Mouse (Mus musculus) inflammation-experienced regulatory T-cells, adult 6 months (primary cell): ENCODE results near the gene Best1. TPM values are rescaled to one million over a fixed set of nuclear protein-coding genes. Genes with fewer than 3 reads are reported as not detected.

Experiments
- polyA plus RNA-seq, 3 experiments: library from polyadenylated mRNA; unstranded; fragments of 100-300 nt; shearing (Covaris generic); gene quantifications; one replicate each; pipeline ENCODE4 v1.2.1; 2017

The Best1 gene
- polyA plus RNA-seq, 3 experiments from 2014 or later = 0.21 TPM; not detected in 2

Other genes starting within 250 kb of the Best1 start
- not detected for gene Scgb2a2, start 154.1 kb downstream of the Best1 start, polyA plus RNA-seq
- 10 to 100 TPM; 11.4 to 57.7 (median 18.4) TPM for gene Incenp, start 102.1 kb downstream of the Best1 start, polyA plus RNA-seq
- gene Fth1, start 21.0 kb downstream of the Best1 start, polyA plus RNA-seq = 1,000 to 10,000 TPM; 1,678 to 2,599 (median 2,226) TPM
- gene Rab3il1, start within 50 bp of the Best1 start, polyA plus RNA-seq = not detected
- gene Fads3, start 39.9 kb upstream of the Best1 start, polyA plus RNA-seq = not detected
- under 1 TPM in 1 of 3 experiments, not detected in 2; 0.15 TPM for gene Fads2, start 100.1 kb upstream of the Best1 start, polyA plus RNA-seq
- gene Fads1, start 181.3 kb upstream of the Best1 start, polyA plus RNA-seq = 1 to 10 TPM; 5.4 to 6.0 (median 5.7) TPM
- gene Tmem258, start 202.4 kb upstream of the Best1 start, polyA plus RNA-seq = 100 to 1,000 TPM; 337 to 380 (median 368) TPM
- 100 to 1,000 TPM in 1 of 3 experiments, 10 to 100 TPM in 2; 51.3 to 106 (median 64.4) TPM for gene Fen1, start 202.5 kb upstream of the Best1 start, polyA plus RNA-seq
- not detected for gene Myrf, start 239.1 kb upstream of the Best1 start, polyA plus RNA-seq